Mouse (Mus musculus): ENCODE measurements around the gene Chuk.
"Not testable (repeated sequence)": the region's sequence is repeated elsewhere in the genome, so short reads cannot be mapped to it uniquely, and the experiment has no call there.

Chuk gene

DNA sequence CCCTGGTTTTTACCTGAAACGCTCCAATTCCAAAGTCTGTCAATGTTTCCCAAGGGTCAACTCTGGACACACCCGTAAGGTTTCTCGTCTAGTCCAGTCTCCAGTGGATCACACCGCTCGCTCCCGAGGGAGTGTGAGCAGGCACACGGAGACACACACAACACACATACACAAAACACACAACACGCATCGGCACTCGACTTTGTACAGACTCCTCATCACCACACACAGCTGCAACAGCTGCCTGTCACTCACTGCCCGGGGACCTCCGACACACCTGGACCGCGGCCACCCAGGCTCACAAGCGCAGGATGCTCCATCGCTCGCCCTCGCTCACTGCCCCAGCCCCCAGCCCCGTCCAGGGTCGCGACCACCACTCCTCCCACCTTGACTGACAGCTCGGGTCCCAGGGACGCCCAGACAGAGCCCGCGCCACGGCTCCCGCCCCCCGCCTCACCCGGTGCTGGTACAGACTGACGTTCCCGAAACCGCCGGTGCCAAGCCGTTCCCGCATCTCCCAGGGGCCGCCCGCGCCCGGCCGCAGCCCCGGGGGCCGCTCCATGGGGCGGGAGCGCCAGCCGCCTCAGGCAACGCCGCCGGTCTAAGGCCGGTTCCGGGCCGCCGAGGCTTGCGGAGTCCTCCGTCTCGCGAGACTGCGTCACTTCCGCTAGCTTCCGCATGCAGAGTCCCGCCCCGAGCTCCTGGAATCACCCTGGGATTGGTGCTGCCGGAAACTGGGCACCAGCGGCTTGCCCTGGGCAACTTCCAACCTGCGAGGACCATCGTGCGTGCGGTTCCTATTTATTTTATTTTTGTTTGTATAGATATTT is at the start of gene Chuk:
Gene Chuk (minus strand): TSS at position 650 of the 830 bp plus-strand sequence.
- peak; percentile 96 for DNase-seq (ENCODE audit: extremely low spot score, low spot score)

DNA sequence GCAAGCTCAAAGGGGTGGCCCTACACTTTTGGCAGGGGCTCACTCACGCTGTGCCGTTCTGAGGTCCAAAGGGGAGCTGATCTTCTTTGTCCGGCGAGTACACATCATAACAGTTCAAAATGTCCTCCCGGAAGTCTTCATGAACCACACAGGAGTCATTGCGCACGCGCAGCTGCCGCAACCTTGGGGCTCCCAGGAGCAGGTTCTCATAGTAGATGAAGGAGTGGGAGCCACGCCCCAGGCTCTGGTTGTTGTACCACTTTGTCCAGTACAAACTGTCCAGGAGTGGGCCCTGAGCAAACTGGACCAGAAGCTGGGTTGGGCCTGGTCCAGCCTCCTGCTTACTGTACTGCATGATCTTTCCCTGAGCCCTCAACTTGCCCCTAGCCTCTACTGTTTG is 49.7 kb upstream of the Chuk start:
- no peak for DNase-seq (ENCODE audit: extremely low spot score, low spot score)

DNA sequence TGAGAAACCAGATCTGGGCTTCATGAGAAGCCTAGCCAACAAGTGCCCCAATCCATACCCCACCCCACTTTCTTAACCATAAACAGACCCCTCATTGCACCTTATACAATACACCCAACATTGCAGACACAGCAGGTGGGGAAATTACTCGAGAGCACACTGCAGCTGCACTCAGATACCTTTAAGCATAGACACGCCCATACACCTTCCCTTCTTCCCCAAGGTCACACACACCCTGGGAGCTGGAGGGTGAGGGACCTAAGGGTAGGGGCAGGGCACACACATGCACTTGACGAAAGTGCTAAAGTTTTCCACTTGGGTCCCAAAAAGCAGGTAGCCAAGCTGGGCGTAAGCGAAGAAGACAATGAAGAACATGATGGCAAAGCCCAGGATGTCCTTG is 46.5 kb upstream of the Chuk start:
- DNase-seq (ENCODE audit: extremely low spot score, low spot score) = no peak

DNA sequence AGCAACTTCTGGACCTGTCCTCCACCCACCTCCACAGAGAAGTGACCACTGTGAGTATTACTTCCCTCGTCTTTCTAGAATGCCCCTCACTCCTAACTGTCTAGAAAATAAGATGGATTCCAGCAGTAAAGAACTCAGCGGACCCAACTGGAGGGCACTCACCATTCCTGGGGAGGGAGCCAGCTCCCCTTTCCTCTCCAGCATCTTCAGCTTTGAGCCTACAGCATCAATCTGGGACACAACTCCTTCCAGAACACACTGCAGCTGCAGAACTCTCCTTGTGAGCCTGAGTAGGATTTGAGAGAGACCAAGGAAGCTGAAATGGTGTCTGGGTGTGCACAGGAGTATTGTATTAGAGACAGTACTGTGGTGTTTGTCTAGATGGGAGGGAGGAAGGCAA is 41.7 kb upstream of the Chuk start:
- no peak for DNase-seq (ENCODE audit: extremely low spot score, low spot score)

DNA sequence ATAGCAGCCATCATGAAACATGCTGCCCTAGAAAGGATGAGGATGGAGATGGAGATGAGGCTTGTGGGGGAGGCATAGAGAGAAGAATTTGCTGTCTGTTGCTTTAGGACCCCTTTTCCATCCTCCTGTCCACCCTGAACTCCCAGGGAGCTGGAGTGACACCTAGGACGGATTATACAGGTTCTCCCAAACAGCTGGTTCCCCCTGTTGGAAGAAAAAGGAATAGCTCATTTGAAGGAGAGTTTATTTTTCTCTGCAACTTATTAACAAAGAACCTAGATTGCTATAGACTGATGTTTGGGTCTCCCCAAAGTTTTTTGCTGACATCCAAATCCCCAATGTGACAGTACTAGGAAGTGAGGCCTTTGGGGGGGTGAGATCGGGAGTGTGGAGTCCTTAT is 41.1 kb upstream of the Chuk start:
- DNase-seq (ENCODE audit: extremely low spot score, low spot score) = no peak

DNA sequence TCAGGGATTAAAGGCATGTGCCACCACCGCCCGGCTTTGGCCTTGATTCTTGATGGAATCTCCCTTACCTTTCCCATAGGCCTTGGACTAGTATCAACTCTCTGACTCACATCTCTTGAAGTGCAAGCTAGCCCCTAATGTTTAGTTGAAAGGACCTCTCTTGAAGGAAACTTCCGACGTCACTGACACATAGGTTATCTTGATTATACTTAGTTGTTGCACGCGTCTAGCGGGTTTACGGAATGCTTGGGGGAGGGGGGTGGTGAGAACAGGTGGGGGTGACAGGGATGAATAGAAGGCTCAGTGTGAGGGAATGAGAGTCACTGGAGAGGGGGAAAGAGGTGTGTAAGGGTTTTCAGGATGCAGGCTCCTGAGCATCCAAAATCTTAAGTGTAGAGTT is 39.7 kb upstream of the Chuk start:
- DNase-seq (ENCODE audit: extremely low spot score, low spot score) = no peak

DNA sequence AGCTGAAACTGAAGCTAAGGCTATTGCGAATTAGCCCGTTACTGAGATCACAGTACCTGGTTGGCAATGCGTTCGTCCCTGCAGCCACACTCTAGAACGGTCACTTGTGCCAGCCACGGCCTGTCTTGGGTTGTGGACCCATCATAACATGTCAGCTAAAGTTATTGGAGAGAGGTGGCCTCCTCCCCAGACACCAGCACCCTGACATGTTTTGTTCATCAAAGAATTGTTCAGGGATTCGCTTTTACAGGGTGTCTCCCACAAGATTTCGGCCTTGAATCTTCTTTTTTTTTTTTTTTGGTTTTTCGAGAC is 39.2 kb upstream of the Chuk start:
- DNase-seq (ENCODE audit: extremely low spot score, low spot score) = no peak

DNA sequence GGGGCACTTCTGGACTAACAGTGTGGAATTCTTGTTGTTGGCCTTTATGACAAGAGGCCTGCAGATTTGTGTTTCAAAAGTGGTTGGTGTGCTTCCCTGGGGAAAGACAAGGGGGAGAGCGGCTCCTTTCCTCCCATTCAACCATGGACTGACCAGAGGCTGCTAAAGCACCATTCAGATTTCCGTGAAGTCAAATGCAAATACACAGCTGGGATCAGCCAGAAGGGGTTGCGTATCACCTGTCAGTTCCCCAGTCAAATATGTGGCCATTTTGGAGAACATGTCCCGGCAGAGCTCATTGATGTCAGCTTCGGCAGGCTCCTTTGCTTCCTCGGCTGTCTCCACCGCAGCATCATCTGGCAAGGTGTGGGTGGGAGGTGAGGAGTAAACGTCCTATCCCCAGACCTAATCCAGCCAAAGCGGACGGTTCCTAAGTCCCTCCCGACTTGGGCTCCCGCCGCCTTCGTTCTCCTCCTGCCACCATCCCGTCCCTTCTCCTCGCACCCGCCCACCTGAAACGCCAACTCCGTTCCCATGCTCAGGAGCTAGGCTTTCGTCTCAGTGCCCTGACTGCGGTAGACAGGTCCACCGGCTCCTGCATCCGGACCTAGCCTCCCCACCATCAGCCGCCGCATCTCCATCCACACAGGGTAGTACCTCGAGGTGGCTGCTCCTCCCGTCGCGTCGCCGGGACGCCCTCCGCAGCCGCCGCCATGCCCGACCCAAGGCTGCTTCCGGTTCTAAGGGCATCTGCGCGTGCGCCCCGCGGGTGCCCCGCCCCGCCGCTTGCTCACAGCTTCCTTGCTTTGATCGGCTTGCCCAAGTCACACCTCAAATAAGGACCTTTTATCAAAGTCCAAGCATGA is 38.7 kb upstream of the Chuk start, which contains the start of gene Bloc1s2:
Gene Bloc1s2 (minus strand): TSS at position 745 of the 866 bp plus-strand sequence.
- DNase-seq (ENCODE audit: extremely low spot score, low spot score) = peak; percentile 84

DNA sequence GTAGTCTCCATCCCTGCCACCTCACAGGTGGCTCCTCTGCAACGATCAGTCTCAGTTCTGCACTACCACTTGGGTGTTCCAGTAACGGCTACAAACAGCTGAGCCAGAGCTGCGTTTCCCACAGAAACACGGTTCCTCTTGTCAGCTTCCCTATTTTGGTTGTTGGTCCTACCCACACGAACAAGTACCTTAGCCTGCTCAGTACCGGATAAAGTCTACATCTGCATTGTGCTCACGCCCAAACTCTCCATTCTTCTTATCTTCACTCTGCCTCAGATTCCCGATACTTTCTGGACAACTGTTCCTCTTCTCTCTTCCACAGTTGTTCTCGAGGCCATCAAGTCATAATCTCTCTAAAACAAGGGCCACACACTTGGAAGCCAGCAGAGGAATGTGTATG is 37.1 kb upstream of the Chuk start:
- DNase-seq (ENCODE audit: extremely low spot score, low spot score) = no peak

DNA sequence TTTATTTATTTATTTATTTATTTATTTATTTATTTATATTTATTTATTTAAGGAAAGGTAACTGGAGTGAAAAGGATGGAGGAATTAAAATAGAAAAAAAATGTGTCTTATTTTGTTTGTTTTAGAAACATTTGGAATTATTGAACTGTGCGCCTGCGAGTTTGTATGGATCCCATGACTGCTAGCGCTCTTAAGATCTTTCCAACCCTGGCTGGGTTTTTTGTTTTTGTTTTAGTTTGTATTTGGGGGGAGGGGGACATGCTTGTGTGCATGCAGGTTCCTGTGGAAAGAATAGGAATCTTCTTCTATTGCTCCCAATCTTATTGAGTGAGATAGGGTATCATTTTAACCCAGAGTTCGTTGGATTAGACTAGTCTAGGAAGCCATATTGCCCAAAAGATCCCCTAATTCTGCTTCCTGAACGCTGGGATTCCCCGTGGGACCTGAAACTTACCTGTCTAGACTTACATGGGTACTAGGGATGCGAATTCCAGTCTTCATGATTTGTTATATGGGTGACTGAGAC is 28.7 kb upstream of the Chuk start:
- DNase-seq (ENCODE audit: extremely low spot score, low spot score) = no peak

DNA sequence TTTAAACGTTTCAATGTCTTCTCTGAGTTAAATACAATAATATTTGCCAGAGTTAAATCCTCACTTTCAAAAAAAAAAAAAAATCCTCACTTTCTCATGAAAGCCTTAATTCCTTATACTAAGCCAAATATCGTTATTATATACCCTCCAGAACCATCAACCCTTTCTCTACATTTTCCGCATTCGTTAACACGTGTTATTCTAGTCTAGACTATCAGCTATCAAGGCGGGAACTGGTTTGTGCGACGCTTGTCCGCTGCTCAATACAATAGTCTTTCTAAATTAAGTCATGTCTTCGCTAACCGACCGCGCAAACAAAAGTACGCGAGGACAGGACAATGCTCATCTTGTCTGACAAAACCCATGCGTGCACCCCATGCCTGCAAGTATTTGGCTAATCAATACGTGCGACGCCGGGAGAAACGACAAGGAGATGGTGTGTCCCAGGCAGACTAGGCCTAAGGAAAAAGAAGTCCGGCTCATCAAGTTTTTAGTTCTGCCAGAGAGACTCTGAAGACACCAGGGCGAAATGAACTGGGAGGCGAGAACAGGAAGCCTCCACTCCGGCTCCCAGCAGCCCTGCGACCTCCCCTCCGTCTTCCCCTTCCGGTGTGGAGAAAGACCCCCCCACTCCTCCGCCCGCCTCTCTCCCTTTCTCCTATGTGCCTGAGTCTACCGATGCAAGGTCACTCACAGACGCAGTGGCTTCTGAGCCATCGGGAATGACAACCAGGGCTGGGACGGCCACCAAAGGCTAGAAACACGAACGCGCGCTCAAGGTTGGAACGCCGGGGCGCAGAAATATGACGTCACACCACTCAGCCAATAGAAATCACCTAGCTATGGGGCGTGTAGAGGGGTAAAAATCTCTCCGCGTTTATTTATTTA is 28.0 kb upstream of the Chuk start, which contains the start of gene Cwf19l1:
Gene Cwf19l1 (minus strand): TSS at position 805 of the 888 bp plus-strand sequence.
- DNase-seq (ENCODE audit: extremely low spot score, low spot score) = peak; percentile 94

DNA sequence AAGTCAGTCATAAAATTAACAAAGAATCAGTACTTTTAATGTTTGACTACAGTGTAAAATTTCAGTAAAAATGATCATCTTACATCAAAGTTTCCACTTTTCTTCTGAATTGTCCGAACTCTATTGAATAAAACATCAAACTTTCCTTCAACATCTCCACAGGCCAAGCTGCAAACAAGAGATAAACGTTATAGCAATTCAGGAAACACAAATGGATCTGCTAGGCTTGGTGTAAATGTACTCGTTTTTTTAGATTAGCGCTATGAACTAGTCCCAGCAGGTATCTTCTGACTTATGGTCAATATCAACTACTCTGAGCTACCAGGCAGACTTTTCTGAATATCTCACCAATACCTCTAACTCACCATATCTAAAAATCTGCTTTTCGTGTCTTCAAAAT is 25.6 kb upstream of the Chuk start:
- DNase-seq (ENCODE audit: extremely low spot score, low spot score) = no peak

DNA sequence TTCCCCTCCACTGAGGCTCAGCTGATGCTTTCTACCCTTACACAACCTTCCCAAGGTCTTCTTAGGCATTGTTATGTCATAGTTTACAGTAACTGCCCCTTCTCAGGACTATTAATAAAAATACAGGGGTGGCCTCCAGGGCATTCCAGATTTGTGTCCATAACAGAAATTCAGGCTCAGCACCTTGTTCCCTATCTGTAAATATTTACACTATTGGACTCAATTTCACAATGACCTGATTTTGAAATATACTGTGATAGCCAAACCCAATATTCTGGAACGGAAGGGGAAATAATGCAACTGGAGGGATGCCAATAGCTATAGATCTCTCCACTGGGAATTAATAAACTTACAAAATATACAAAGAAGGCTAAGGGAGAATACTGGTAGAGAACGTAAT is 21.3 kb upstream of the Chuk start:
- no peak for DNase-seq (ENCODE audit: extremely low spot score, low spot score)

DNA sequence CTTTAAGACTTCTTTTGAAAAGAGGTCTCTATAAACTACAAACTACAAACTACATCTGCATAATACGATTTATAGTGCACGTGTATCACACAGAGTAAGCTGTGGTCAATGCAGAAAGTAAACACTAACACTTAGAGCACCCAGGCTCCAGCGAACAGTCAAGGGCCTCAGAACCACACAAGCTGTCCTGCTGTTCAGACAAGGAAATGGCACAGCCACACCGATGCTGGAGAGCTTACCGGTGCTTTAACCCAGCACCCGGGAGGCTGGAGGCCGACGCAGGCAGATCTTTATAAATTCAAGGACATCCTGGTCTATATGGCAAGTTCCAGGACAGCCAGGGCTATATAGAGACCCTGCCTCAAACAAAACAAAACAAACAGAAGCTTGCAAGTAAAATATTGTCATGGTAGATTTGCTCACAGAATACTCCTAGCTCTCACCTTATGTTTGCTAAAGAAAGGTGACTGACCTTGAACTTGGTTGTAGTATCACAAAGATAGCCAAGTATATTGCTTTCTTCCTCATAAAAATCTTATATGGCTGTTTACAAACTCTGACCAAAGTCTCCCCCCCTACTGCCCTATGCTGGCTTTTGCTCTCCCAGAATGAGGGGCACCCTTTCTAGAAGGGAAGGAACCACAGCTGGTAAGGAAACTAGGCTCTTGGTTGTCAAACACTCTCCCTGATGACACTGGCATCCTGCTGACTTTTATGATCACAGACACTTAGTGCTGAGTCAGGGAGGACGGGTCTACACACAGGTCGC is 20.6 kb upstream of the Chuk start:
- DNase-seq (ENCODE audit: extremely low spot score, low spot score) = no peak

DNA sequence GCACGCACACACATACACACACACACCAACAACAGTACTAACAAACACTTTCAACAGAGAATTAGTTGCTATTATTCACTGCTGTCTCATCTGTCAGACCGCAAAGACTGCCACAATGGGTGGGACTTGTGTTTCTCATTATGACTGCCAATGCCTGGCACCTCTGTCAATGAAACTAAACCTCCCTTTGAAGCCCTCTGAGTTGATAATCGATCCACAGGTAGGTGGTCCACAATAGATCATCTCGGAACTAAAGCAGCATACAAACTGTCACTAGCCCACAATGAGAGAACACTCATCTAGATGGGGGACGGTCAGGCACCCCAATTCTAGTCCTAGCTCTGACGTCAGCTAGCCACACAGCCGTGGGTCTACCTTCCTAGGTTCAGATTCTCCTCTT is 13.9 kb upstream of the Chuk start:
- DNase-seq (ENCODE audit: extremely low spot score, low spot score) = no peak

DNA sequence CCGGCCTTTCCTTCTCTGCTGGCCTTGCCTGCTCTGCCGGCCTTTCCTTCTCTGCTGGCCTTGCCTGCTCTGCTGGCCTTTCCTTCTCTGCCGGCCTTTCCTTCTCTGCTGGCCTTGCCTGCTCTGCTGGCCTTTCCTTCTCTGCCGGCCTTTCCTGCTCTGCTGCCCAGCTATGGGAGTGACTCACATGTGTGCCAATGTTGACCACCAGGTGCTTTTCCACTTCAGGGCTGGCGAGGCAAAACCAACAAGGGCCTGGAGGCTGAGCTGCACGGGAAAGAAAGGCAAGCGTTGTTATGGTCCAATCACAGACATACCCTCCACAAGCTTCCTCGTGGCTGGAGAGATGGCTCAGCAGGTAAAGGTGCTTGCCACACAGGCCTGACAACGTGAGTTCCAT is 13.4 kb upstream of the Chuk start:
- not testable (repeated sequence) for DNase-seq (ENCODE audit: extremely low spot score, low spot score)

DNA sequence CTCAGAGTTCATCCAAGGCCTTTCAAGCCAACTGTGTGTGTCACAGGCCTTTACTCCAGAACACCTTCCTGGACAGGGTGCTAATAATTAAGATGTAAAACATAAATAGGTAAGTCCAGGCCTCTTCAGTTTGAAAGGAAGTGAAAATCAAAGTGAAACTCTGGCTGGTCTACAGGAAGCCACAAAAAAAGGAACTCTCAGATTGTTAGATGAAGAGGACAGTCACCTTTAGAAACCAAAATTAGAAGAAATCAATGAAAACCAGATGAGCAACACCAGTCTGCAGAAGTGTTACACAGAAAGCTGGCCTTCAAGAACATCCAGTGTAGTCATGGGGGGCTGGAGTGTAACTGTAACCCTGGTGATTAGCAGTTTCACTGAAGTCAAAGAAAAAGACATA is 10.5 kb upstream of the Chuk start:
- no peak for DNase-seq (ENCODE audit: extremely low spot score, low spot score)

DNA sequence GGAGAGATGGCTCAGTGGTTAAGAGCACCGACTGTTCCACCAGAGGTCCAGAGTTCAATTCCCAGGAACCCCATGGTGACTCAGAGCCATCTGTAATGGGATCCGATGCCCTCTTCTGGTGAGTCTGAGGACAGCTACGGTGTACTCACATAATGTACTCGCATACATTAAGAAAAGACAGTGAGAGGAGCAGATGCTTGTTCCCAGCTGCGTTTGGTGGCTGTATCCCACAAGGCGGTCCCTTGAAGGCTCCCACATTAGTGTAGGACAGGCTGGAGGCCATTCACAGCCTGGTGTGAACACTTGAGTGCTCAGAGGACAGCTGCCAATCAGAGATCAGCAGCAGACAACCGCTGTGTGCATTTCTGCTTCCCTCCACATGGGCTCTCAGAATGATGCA is 4.4 kb upstream of the Chuk start:
- DNase-seq (ENCODE audit: extremely low spot score, low spot score) = peak; percentile 30

DNA sequence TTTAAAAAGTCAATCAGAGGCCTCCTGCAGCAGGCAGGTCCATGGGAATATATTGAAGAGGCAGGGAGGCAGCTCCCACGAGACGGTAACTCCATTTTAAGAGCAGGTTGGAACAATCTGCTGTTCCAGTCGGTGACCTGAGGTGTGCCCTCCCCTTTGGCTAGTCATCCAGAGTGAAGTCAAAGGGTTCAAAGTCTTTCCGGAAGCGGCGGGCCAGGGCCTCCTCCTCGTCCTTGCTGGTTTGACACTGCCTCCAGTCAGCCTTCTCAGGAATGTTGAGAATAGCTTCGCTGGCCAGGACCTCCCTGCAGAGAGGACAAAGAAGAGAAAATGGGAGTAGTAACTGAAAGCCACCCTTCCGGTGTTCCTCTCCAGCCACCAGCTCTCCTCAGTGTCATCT is 3.1 kb upstream of the Chuk start:
- no peak for DNase-seq (ENCODE audit: extremely low spot score, low spot score)

DNA sequence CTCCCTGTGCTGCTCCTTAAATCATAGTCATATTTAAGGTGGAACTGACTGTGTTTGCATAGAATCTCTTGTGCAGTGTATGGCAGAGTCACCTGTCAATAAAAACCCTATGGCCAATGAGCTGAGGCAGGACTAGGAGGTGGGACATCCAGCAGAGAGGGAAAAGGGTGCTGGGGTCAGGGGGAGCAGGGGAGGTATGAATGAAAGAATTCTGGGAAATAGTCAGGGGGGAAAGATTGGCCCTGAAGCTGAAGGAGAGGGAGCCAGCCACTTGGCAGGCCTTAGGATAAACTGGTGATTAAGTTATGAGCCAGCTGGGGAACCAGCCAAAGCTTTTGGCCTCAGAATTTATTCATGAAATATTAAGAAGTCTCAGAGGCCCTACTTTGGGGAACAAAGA is 1.7 kb upstream of the Chuk start:
- DNase-seq (ENCODE audit: extremely low spot score, low spot score) = no peak

All from neural tube, embryonic 10.5 days (tissue).